Mouse (Mus musculus): Measurements from ENCODE around the gene Tti1.

GRCm38 (mm10) chr2:158070885-158071632 lies 42.8 kb upstream of the Tti1 start:
- peak; percentile 26; the same call in 1 of the 2 replicates for TF ChIP-seq CTCF (IDR thresholded peaks at IDR 0.05)
- no peak for TF ChIP-seq POLR2A (IDR thresholded peaks at IDR 0.05; ENCODE audit: insufficient read depth, low read depth, low read length)
- TF ChIP-seq EP300 (IDR thresholded peaks at IDR 0.05; ENCODE audit: insufficient read depth, low read depth, low read length), result no peak

Measured in heart, adult 2 months (tissue).